Mouse (Mus musculus): ENCODE data around the gene Atg16l1. TPM values are rescaled to one million over a fixed set of nuclear protein-coding genes. Genes with fewer than 3 reads are reported as not detected.

Atg16l1 gene
- polyA plus RNA-seq, 1 experiment = 9.1 TPM

DNA sequence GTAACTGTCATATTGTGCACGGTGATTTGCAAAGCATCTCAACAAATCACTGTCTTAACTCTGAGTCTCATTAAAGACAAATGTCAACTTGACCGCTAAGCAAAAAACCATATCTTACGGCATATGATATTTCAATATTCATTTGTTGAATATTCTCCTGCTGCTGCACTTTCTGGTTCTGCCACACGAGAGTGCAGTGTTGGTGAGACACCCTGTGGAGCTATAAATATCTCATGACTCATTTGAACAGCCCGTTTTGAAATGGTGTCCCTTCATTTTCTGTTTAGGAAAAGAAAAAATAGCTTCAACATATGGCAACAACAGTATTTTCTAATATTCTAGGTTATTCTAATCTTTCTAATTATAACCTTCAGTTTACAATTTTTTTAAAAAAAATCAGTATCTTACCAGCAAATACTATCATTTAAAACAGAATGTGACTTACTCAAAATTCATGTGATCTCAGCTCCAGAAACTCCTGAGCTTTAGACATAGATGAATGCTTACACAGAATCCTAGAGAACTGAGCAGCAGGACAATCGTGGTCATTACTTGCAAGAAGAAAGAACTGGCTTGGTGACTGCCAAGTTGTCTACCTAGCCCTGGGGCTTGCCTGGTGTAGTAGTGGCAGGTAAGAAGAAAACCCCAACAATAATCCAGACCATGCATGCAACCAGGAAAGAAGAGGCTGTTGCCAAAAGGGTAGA, 14.9 kb upstream of the Atg16l1 start:
- Histone ChIP-seq H3K36me3 (ENCODE audit: control insufficient read depth, insufficient read depth, low read length) (no peaks in the 10 kb centered on the region), H3K4me1 (ENCODE audit: control insufficient read depth, insufficient read depth, low read length) (no peaks in the 10 kb centered on the region), H3K4me3 (ENCODE audit: control insufficient read depth, low read depth, low read length) (no peak overlapping the region), H3K27ac (ENCODE audit: control insufficient read depth, insufficient read depth, low read depth, low read length) (no peak overlapping the region), H3K27me3 (ENCODE audit: control insufficient read depth, insufficient read depth, low read length) (no peaks in the 10 kb centered on the region)
- TF ChIP-seq CTCF (IDR thresholded peaks at IDR 0.05; ENCODE audit: control insufficient read depth, insufficient read depth, insufficient replicate concordance, low read depth, low read length) (no peak), POLR2A (IDR thresholded peaks at IDR 0.05; ENCODE audit: control insufficient read depth, low read depth, low read length) (no peak)

DNA sequence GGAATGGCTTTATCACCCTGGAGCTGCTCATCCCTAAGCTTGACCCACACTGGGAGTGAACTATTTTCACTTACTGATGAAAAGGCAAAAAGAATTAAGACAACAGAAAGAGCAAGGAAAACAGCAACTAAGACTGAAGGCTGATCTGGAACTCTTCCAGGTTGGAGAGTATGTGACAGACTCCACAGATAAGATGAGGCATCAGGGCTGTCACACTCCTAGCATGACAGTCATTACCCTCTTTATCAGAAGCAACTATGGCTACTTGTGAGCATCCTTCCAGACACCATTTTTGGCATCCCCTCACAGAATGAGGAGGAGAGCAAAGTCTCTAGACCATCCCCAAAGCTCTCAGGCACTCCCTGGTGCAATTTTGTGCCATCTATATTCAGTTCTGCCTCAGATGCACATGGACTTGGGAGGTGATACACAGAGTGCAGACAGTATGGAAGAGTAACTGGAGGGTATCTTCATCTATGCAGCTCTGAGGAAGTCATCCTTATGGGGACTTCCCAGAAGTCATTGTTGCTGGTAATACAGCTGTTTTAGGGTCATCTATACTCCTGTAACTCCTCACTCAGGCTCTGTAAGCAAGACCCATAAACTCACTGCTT, 6.2 kb upstream of the Atg16l1 start:
- no peaks in the 10 kb centered on the region for H3K27me3 ChIP-seq (ENCODE audit: control insufficient read depth, insufficient read depth, low read length)
- H3K36me3 ChIP-seq (ENCODE audit: control insufficient read depth, insufficient read depth, low read length) = no peaks in the 10 kb centered on the region
- no peaks in the 10 kb centered on the region for H3K4me1 ChIP-seq (ENCODE audit: control insufficient read depth, insufficient read depth, low read length)
- H3K4me3 ChIP-seq (ENCODE audit: control insufficient read depth, low read depth, low read length) = no peak overlapping the region
- TF ChIP-seq CTCF (IDR thresholded peaks at IDR 0.05; ENCODE audit: control insufficient read depth, insufficient read depth, insufficient replicate concordance, low read depth, low read length) = no peak
- H3K27ac ChIP-seq (ENCODE audit: control insufficient read depth, insufficient read depth, low read depth, low read length) = no peak overlapping the region

DNA sequence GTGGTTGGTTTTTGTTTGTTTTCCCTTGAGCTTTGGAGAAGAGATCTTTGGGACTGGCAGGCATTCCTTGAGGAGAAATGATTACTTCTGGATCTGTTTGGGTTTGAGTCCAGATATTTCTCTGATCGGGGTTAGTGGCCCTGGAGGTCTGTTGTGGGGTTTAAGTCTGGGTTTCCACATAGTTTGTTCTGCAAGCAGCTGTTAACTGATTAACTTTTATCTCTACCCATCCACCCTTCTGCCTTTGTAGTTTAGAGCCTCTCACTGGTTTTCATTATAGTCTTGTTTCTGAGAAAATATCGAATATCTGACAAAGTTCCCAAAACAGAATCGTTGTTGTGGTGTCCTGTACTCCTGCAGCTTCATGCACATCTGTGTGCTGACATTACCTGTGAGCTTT, 8.2 kb downstream of the Atg16l1 start:
- H3K36me3 ChIP-seq (ENCODE audit: control insufficient read depth, insufficient read depth, low read length) = no peaks in the 10 kb centered on the region
- H3K27ac ChIP-seq (ENCODE audit: control insufficient read depth, insufficient read depth, low read depth, low read length) = no peak overlapping the region
- H3K4me3 ChIP-seq (ENCODE audit: control insufficient read depth, low read depth, low read length) = no peak overlapping the region
- H3K4me1 ChIP-seq (ENCODE audit: control insufficient read depth, insufficient read depth, low read length) = no peaks in the 10 kb centered on the region
- no peaks in the 10 kb centered on the region for H3K27me3 ChIP-seq (ENCODE audit: control insufficient read depth, insufficient read depth, low read length)
- no peak for TF ChIP-seq POLR2A (IDR thresholded peaks at IDR 0.05; ENCODE audit: control insufficient read depth, low read depth, low read length)

DNA sequence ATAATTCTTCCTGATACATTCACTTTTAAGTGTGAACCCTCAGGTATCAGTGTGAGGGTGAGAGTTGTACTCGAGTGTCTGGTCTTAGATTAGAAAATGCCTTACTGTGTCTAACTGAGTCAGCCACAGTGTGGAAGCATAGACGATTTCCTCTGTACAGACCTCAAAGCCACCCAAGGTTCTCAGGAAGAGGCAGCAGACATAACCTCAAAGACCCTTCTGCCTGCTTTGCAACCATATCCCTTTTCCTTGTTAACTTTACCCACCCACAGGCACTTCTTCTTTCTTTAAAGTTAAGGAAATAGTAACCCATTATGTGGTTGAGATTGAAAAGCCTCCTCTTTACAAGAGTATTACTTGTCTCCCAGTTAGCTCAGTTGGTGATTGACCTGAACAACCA, 10.1 kb downstream of the Atg16l1 start:
- H3K4me1 ChIP-seq (ENCODE audit: control insufficient read depth, insufficient read depth, low read length) = no peaks in the 10 kb centered on the region
- no peaks in the 10 kb centered on the region for H3K36me3 ChIP-seq (ENCODE audit: control insufficient read depth, insufficient read depth, low read length)
- no peak overlapping the region for H3K4me3 ChIP-seq (ENCODE audit: control insufficient read depth, low read depth, low read length)
- H3K27me3 ChIP-seq (ENCODE audit: control insufficient read depth, insufficient read depth, low read length) = no peaks in the 10 kb centered on the region
- H3K27ac ChIP-seq (ENCODE audit: control insufficient read depth, insufficient read depth, low read depth, low read length) = no peak overlapping the region
- no peak for TF ChIP-seq CTCF (IDR thresholded peaks at IDR 0.05; ENCODE audit: control insufficient read depth, insufficient read depth, insufficient replicate concordance, low read depth, low read length)
- no peak for TF ChIP-seq POLR2A (IDR thresholded peaks at IDR 0.05; ENCODE audit: control insufficient read depth, low read depth, low read length)

DNA sequence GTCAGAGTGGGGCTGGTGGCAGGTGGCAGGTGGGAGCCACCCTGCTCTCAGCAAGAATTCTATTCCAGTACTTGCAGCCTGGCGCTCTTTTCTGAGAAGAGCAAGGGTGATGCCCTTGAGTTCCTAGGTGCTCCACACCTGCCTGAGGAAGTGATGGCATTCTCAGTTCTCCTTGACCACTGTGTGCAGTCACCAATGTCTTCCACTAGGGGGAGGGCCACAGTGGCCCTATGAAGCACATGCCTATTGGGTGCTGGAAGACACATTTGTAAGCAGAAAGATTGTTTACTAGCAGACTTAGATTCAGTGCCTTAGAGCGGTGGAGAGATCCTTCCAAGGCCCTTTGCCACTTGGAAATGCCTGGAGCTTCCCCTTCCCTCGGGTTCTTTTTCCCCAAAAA, 10.6 kb downstream of the Atg16l1 start:
- Histone ChIP-seq H3K36me3 (ENCODE audit: control insufficient read depth, insufficient read depth, low read length) (no peaks in the 10 kb centered on the region), H3K4me1 (ENCODE audit: control insufficient read depth, insufficient read depth, low read length) (no peaks in the 10 kb centered on the region), H3K27me3 (ENCODE audit: control insufficient read depth, insufficient read depth, low read length) (no peaks in the 10 kb centered on the region), H3K4me3 (ENCODE audit: control insufficient read depth, low read depth, low read length) (no peak overlapping the region), H3K27ac (ENCODE audit: control insufficient read depth, insufficient read depth, low read depth, low read length) (no peak overlapping the region)
- TF ChIP-seq POLR2A (IDR thresholded peaks at IDR 0.05; ENCODE audit: control insufficient read depth, low read depth, low read length) (no peak), CTCF (IDR thresholded peaks at IDR 0.05; ENCODE audit: control insufficient read depth, insufficient read depth, insufficient replicate concordance, low read depth, low read length) (peak; percentile 56; the same call in 1 of the 2 replicates)

DNA sequence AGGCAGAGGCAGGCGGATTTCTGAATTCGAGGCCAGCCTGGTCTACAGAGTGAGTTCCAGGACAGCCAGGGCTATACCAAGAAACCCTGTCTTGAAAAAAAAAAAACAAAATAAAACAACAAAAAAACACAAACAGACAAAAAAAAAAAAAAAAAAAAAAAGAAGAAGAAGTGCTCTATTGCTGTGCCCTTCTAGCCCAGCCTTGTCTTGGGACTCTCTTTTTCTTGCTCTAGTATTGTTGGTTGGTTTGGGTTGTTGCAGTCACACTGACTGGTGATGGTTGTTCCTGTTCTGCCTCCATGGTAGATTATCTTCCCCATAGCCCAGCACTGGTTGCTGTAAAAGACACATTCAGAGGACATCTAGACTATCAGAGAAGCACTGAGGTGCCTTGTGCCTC, 13.6 kb downstream of the Atg16l1 start:
- Histone ChIP-seq H3K4me1 (ENCODE audit: control insufficient read depth, insufficient read depth, low read length) (no peaks in the 10 kb centered on the region), H3K27me3 (ENCODE audit: control insufficient read depth, insufficient read depth, low read length) (no peaks in the 10 kb centered on the region), H3K4me3 (ENCODE audit: control insufficient read depth, low read depth, low read length) (no peak overlapping the region), H3K36me3 (ENCODE audit: control insufficient read depth, insufficient read depth, low read length) (no peaks in the 10 kb centered on the region), H3K27ac (ENCODE audit: control insufficient read depth, insufficient read depth, low read depth, low read length) (no peak overlapping the region)
- no peak for TF ChIP-seq CTCF (IDR thresholded peaks at IDR 0.05; ENCODE audit: control insufficient read depth, insufficient read depth, insufficient replicate concordance, low read depth, low read length)
- TF ChIP-seq POLR2A (IDR thresholded peaks at IDR 0.05; ENCODE audit: control insufficient read depth, low read depth, low read length) = no peak

DNA sequence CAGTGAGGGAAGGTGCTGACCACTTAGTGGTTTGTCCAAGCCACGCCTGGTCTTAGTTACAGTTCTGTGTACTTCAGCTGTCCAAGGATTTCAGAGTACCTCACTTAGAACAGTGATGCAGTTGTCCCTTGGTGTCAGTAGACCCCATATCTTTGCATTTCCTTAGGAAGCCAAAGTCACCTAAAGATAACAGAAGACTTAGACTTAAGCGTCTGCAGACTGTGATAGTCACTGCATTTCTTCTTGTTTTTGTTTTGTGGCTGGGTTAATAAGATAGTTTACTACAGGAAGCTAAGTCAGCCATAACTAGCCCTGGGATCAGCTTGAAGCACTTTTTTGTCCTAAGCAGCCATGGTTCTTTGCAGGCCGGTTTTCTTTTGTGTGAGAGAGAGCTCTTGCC, 14.8 kb downstream of the Atg16l1 start:
- no peaks in the 10 kb centered on the region for H3K27me3 ChIP-seq (ENCODE audit: control insufficient read depth, insufficient read depth, low read length)
- no peak overlapping the region for H3K4me3 ChIP-seq (ENCODE audit: control insufficient read depth, low read depth, low read length)
- no peaks in the 10 kb centered on the region for H3K4me1 ChIP-seq (ENCODE audit: control insufficient read depth, insufficient read depth, low read length)
- TF ChIP-seq CTCF (IDR thresholded peaks at IDR 0.05; ENCODE audit: control insufficient read depth, insufficient read depth, insufficient replicate concordance, low read depth, low read length) (no peak), POLR2A (IDR thresholded peaks at IDR 0.05; ENCODE audit: control insufficient read depth, low read depth, low read length) (no peak)
- H3K27ac ChIP-seq (ENCODE audit: control insufficient read depth, insufficient read depth, low read depth, low read length) = no peak overlapping the region
- no peaks in the 10 kb centered on the region for H3K36me3 ChIP-seq (ENCODE audit: control insufficient read depth, insufficient read depth, low read length)

Measured in testis, adult 2 months (tissue).